Mouse (Mus musculus) G1E (cell line): Measurements from ENCODE around the gene Pex11b.

Experiments
- CTCF ChIP-seq: IDR thresholded peaks from 2 replicates; pipeline ENCODE4 v1.5.1; 2012; ENCODE audit warnings: low read depth, low read length, inconsistent platforms, mixed read lengths
- GATA1 ChIP-seq: IDR thresholded peaks from 2 replicates; pipeline ENCODE4 v1.6.1; 2012; ENCODE audit warnings: borderline replicate concordance, low read length, inconsistent platforms, mixed read lengths

- no peak for TF ChIP-seq CTCF
- TF ChIP-seq GATA1, result no peak
Measured at GRCm38 (mm10) chr3:96662731-96663316, 27.6 kb downstream of the Pex11b start.
